Mouse (Mus musculus) myocyte (in vitro differentiated cells): ENCODE results near the gene Tfg.

ENCODE experiments used
- MAX ChIP-seq: IDR thresholded peaks from one replicate; pipeline ENCODE4 v1.6.1; 2011; ENCODE audit warnings: low read depth, mild to moderate bottlenecking, control low read depth
- MYOD1 ChIP-seq, 3 experiments: IDR thresholded peaks; one replicate each; pipeline ENCODE4 v1.6.1; 2011; ENCODE audit warnings: control low read depth in 2 of 3, low read depth in 2 of 3, mild to moderate bottlenecking in 2 of 3, moderate library complexity in 1 of 3; ENCODE audit not compliant: insufficient read length in 2 of 3, control insufficient read depth in 1 of 3
- POLR2A ChIP-seq: IDR thresholded peaks from one replicate; pipeline ENCODE4 v1.6.1; 2011; ENCODE audit warnings: low read depth, mild to moderate bottlenecking, control low read depth, moderate library complexity; ENCODE audit not compliant: insufficient read length
- POLR2AphosphoS2 ChIP-seq: IDR thresholded peaks from one replicate; pipeline ENCODE4 v1.6.1; 2011; ENCODE audit warnings: low read depth, control low read depth; ENCODE audit not compliant: insufficient read length
- REST ChIP-seq: IDR thresholded peaks from one replicate; pipeline ENCODE4 v1.6.1; 2011; ENCODE audit warnings: mild to moderate bottlenecking, control low read depth, moderate library complexity; ENCODE audit not compliant: insufficient read depth, insufficient read length
- SRF ChIP-seq: IDR thresholded peaks from one replicate; pipeline ENCODE4 v1.6.1; 2011; ENCODE audit warnings: low read depth; ENCODE audit not compliant: control insufficient read depth, insufficient read length
- TCF12 ChIP-seq: IDR thresholded peaks from one replicate; pipeline ENCODE4 v1.6.1; 2011; ENCODE audit warnings: mild to moderate bottlenecking, control low read depth; ENCODE audit not compliant: poor library complexity, insufficient read depth, severe bottlenecking
- TCF3 ChIP-seq: IDR thresholded peaks from one replicate; pipeline ENCODE4 v1.6.1; 2011; ENCODE audit warnings: low read depth, control low read depth; ENCODE audit not compliant: insufficient read length
- USF1 ChIP-seq: IDR thresholded peaks from one replicate; pipeline ENCODE4 v1.6.1; 2011; ENCODE audit warnings: low read depth, mild to moderate bottlenecking, control low read depth, moderate library complexity

DNA sequence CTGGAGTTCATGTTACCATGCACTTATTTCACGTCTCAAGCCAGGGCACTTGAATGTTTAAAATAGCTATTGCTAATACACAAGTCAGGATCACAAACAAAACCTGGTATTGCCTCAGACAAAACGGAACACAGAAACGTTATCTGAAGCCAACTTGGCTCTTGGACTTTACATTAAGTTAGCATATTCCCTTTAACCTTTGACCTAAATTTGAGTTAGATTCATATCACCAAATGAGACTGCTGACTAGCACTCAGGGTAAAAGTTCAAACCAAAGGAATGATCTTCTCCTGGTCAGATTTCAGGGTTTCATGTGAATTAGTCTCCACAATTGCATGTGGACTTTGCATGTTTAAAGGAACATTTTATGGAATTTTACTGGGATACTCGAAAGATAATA, 5.1 kb upstream of the Tfg start:
- TF ChIP-seq USF1: no peak
- no peak for TF ChIP-seq MYOD1 (IDR thresholded peaks at IDR 0.05; ENCODE audit: control insufficient read depth in 1 of 3, insufficient read length in 2 of 3, low read depth in 2 of 3)
- TF ChIP-seq SRF: no peak
- TF ChIP-seq REST: no peak
- TF ChIP-seq POLR2A: no peak
- no peak for TF ChIP-seq TCF3
- no peak for TF ChIP-seq MAX
- TF ChIP-seq POLR2AphosphoS2: no peak
- no peak for TF ChIP-seq TCF12
